Mouse (Mus musculus) limb, embryonic 15.5 days (tissue): ENCODE measurements at regions not wholly inside any gene's neighbourhood (a gene's known extent, or its start where the extent isn't known, plus 50 kb on each side); places are given as distances from the start of the nearest gene placed in this dataset.

Experiments used
- ATAC-seq: fragments of 200-750 bp; cut with Nextera tagmentation; 2 replicates; pipeline ENCODE4 v1.8.0; 2017; ENCODE audit warnings: low read depth, moderate TSS enrichment; ENCODE audit not compliant: insufficient number of reproducible peaks, low FRiP score, low TSS enrichment
- H3K27ac ChIP-seq: fragments of 300-500 bp; sonication (generic); 2 replicates; pipeline ENCODE4 v1.5.1; 2015; ENCODE audit warnings: moderate library complexity, mild to moderate bottlenecking, inconsistent platforms
- H3K27me3 ChIP-seq: fragments of 300-500 bp; sonication (generic); 2 replicates; pipeline ENCODE4 v1.6.1; 2015; ENCODE audit warnings: inconsistent platforms
- H3K36me3 ChIP-seq: fragments of 300-500 bp; sonication (generic); 2 replicates; pipeline ENCODE4 v1.6.1; 2015; ENCODE audit warnings: inconsistent platforms
- H3K4me1 ChIP-seq: fragments of 300-500 bp; sonication (generic); 2 replicates; pipeline ENCODE4 v1.6.1; 2015; ENCODE audit warnings: inconsistent platforms
- H3K4me2 ChIP-seq: fragments of 300-500 bp; sonication (generic); 2 replicates; pipeline ENCODE4 v1.6.1; 2015; ENCODE audit warnings: mild to moderate bottlenecking, inconsistent platforms
- H3K4me3 ChIP-seq: fragments of 300-500 bp; sonication (generic); 2 replicates; pipeline ENCODE4 v1.5.1; 2015; ENCODE audit warnings: mild to moderate bottlenecking, inconsistent platforms
- H3K9ac ChIP-seq: fragments of 300-500 bp; sonication (generic); 2 replicates; pipeline ENCODE4 v1.6.1; 2015; ENCODE audit warnings: inconsistent platforms
- H3K9me3 ChIP-seq: fragments of 300-500 bp; sonication (generic); 2 replicates; pipeline ENCODE4 v1.6.1; 2016; ENCODE audit warnings: inconsistent platforms
- whole genome bisulfite sequencing: fragments of 180-500 bp; shearing (Covaris S2); methylation state at CpG from one replicate; pipeline ENCODE4 v1.1.7; 2015; 5-methylcytosine and 5-hydroxymethylcytosine counted together

GRCm38 (mm10) chrX:11755046-11755445 lies 405.1 kb downstream of the Bcor start:
- H3K4me1 ChIP-seq, result no peaks in the 10 kb centered on the region
- 95% methylated on average over 2 of the region's 2 CpGs for WGBS
- no peak overlapping the region for H3K9ac ChIP-seq
- no peaks in the 10 kb centered on the region for H3K36me3 ChIP-seq
- no peaks in the 10 kb centered on the region for H3K9me3 ChIP-seq
- ATAC-seq, result no peak
- H3K4me3 ChIP-seq, result no peak overlapping the region
- H3K4me2 ChIP-seq, result no peak overlapping the region
- H3K27me3 ChIP-seq, result peaks cover 6% of the 10 kb centered on the region
- H3K27ac ChIP-seq, result no peak overlapping the region

GRCm38 (mm10) chrX:11763351-11764082 lies 396.6 kb downstream of the Bcor start:
- H3K27ac ChIP-seq, result no peak overlapping the region
- H3K36me3 ChIP-seq, result no peaks in the 10 kb centered on the region
- no peak overlapping the region for H3K4me2 ChIP-seq
- no peak for ATAC-seq
- 71% methylated on average over 17 of the region's 17 CpGs for WGBS
- no peaks in the 10 kb centered on the region for H3K9me3 ChIP-seq
- H3K4me1 ChIP-seq, result no peaks in the 10 kb centered on the region
- no peak overlapping the region for H3K4me3 ChIP-seq
- no peak overlapping the region for H3K9ac ChIP-seq
- H3K27me3 ChIP-seq, result no peaks in the 10 kb centered on the region

- ATAC-seq, result no peak
- Histone ChIP-seq H3K9me3 (no peaks in the 10 kb centered on the region), H3K4me3 (no peak overlapping the region), H3K27ac (no peak overlapping the region), H3K27me3 (no peaks in the 10 kb centered on the region), H3K9ac (no peak overlapping the region), H3K4me2 (no peak overlapping the region), H3K4me1 (no peaks in the 10 kb centered on the region), H3K36me3 (no peaks in the 10 kb centered on the region)
- WGBS, result 66% methylated on average over 6 of the region's 6 CpGs
Measured at GRCm38 (mm10) chrX:11776236-11776899, 383.8 kb downstream of the Bcor start.

GRCm38 (mm10) chrX:11795010-11795409 lies 365.1 kb downstream of the Bcor start:
- Histone ChIP-seq H3K9ac (no peak overlapping the region), H3K4me3 (no peak overlapping the region), H3K36me3 (no peaks in the 10 kb centered on the region), H3K27me3 (peaks cover 13% of the 10 kb centered on the region), H3K27ac (peak overlapping the region; percentile 75; the same call in 1 of the 2 replicates), H3K4me2 (no peak overlapping the region), H3K4me1 (peaks cover 10% of the 10 kb centered on the region), H3K9me3 (no peaks in the 10 kb centered on the region)
- ATAC-seq, result peak; percentile 69
- 41% methylated on average over 6 of the region's 6 CpGs for WGBS

GRCm38 (mm10) chrX:11797870-11798269 lies 362.3 kb downstream of the Bcor start:
- Histone ChIP-seq H3K27ac (no peak overlapping the region), H3K27me3 (peaks cover 21% of the 10 kb centered on the region), H3K9ac (no peak overlapping the region), H3K4me3 (no peak overlapping the region), H3K9me3 (no peaks in the 10 kb centered on the region), H3K4me1 (peaks cover 14% of the 10 kb centered on the region), H3K36me3 (no peaks in the 10 kb centered on the region), H3K4me2 (no peak overlapping the region)
- 30% methylated on average over 10 of the region's 11 CpGs for WGBS
- ATAC-seq, result no peak

- WGBS, result 30% methylated on average over 3 of the region's 3 CpGs
- Histone ChIP-seq H3K36me3 (no peaks in the 10 kb centered on the region), H3K9ac (no peak overlapping the region)
Measured at GRCm38 (mm10) chrX:11798326-11798725, 361.8 kb downstream of the Bcor start.

GRCm38 (mm10) chrX:11800400-11800941 lies 359.7 kb downstream of the Bcor start:
- H3K9me3 ChIP-seq, result no peaks in the 10 kb centered on the region
- no peak overlapping the region for H3K4me2 ChIP-seq
- no peaks in the 10 kb centered on the region for H3K36me3 ChIP-seq
- H3K27ac ChIP-seq, result no peak overlapping the region
- H3K4me3 ChIP-seq, result no peak overlapping the region
- H3K4me1 ChIP-seq, result peaks cover 19% of the 10 kb centered on the region; the same call in 1 of the 2 replicates
- no peak for ATAC-seq
- peaks cover 40% of the 10 kb centered on the region for H3K27me3 ChIP-seq
- H3K9ac ChIP-seq, result no peak overlapping the region
- 64% methylated on average over 16 of the region's 16 CpGs for WGBS

More at GRCm38 (mm10) chrX:11798326-11798725, 361.8 kb downstream of the Bcor start:
- ATAC-seq, result no peak
- peaks cover 18% of the 10 kb centered on the region for H3K4me1 ChIP-seq
- no peak overlapping the region for H3K4me3 ChIP-seq
- no peak overlapping the region for H3K27ac ChIP-seq
- no peak overlapping the region for H3K4me2 ChIP-seq
- H3K9me3 ChIP-seq, result no peaks in the 10 kb centered on the region
- H3K27me3 ChIP-seq, result peaks cover 24% of the 10 kb centered on the region

- no peak for ATAC-seq
- Histone ChIP-seq H3K9me3 (no peaks in the 10 kb centered on the region), H3K9ac (no peak overlapping the region), H3K36me3 (no peaks in the 10 kb centered on the region), H3K4me1 (peaks cover 18% of the 10 kb centered on the region; the same call in 1 of the 2 replicates), H3K27ac (no peak overlapping the region), H3K4me2 (no peak overlapping the region), H3K4me3 (no peak overlapping the region), H3K27me3 (peaks cover 44% of the 10 kb centered on the region)
- 53% methylated on average over 3 of the region's 3 CpGs for WGBS
Measured at GRCm38 (mm10) chrX:11801208-11801607, 358.9 kb downstream of the Bcor start.

GRCm38 (mm10) chrX:11801621-11802020 lies 358.5 kb downstream of the Bcor start:
- no peak overlapping the region for H3K4me2 ChIP-seq
- no peak for ATAC-seq
- peaks cover 45% of the 10 kb centered on the region for H3K27me3 ChIP-seq

GRCm38 (mm10) chrX:11802074-11802899 lies 357.9 kb downstream of the Bcor start:
- Histone ChIP-seq H3K27me3 (peaks cover 46% of the 10 kb centered on the region), H3K9ac (no peak overlapping the region), H3K27ac (no peak overlapping the region), H3K4me2 (no peak overlapping the region), H3K36me3 (no peaks in the 10 kb centered on the region), H3K9me3 (no peaks in the 10 kb centered on the region), H3K4me3 (no peak overlapping the region), H3K4me1 (peaks cover 23% of the 10 kb centered on the region; the same call in 1 of the 2 replicates)
- 53% methylated on average over 8 of the region's 8 CpGs for whole genome bisulfite sequencing
- no peak for ATAC-seq

More at GRCm38 (mm10) chrX:11801621-11802020, 358.5 kb downstream of the Bcor start:
- no peaks in the 10 kb centered on the region for H3K9me3 ChIP-seq
- no peaks in the 10 kb centered on the region for H3K36me3 ChIP-seq
- no peak overlapping the region for H3K4me3 ChIP-seq
- WGBS, result 49% methylated on average over 12 of the region's 12 CpGs
- no peak overlapping the region for H3K27ac ChIP-seq
- peaks cover 19% of the 10 kb centered on the region; the same call in 1 of the 2 replicates for H3K4me1 ChIP-seq
- no peak overlapping the region for H3K9ac ChIP-seq

GRCm38 (mm10) chrX:11803239-11803638 lies 356.9 kb downstream of the Bcor start:
- H3K9me3 ChIP-seq, result no peaks in the 10 kb centered on the region
- ATAC-seq, result no peak
- 23% methylated on average over 9 of the region's 9 CpGs for WGBS
- no peak overlapping the region for H3K4me3 ChIP-seq
- H3K27ac ChIP-seq, result no peak overlapping the region
- peaks cover 53% of the 10 kb centered on the region for H3K27me3 ChIP-seq
- H3K9ac ChIP-seq, result no peak overlapping the region
- H3K36me3 ChIP-seq, result no peaks in the 10 kb centered on the region
- H3K4me1 ChIP-seq, result peaks cover 23% of the 10 kb centered on the region; the same call in 1 of the 2 replicates
- no peak overlapping the region for H3K4me2 ChIP-seq
